In genomic region chr17:85684436-85684835, GRCm38 (mm10) we compare ENCODE assay signal across 11 mouse cellular contexts. TPM values are rescaled to one million over a fixed set of nuclear protein-coding genes. Genes with fewer than 3 reads are reported as not detected.
DNase-seq lines count a peak whose midpoint lies in the region; ATAC-seq lines count a peak whose summit lies in the region.
"Not testable (repeated sequence)": the region's sequence is repeated elsewhere in the genome, so short reads cannot be mapped to it uniquely, and the experiment has no call there.
"Had no signal": no experiment of that assay in that cellular context is flagged by ENCODE, and none has a peak within 500 bp of the region (broad histone marks: within the 10 kb centered on the region; RNA-seq: fewer than 3 reads in every experiment).

No protein-coding gene starts in this region.

- peak; percentile 7 for DNase-seq in ZHBTc4 (ENCODE audit: low read depth, low spot score)
- DNase-seq in embryonic facial prominence, embryonic 10.5 days (ENCODE audit: low spot score); limb, embryonic 11.5 days (ENCODE audit: low spot score); liver, embryonic 11.5 days (ENCODE audit: low spot score): not testable (repeated sequence)
- DNase-seq in forelimb bud, embryonic 11.5 days (ENCODE audit: low read depth, low spot score) = peak; percentile 14

- peak overlapping the region; percentile 70 for H3K4me3 ChIP-seq in embryonic facial prominence, embryonic 10.5 days
- peak overlapping the region; percentile 57 for H3K4me3 ChIP-seq in embryonic facial prominence, embryonic 15.5 days (replicated peaks)
- peak overlapping the region; percentile 27 for H3K4me3 ChIP-seq in hindbrain, embryonic 12.5 days
- peak overlapping the region; percentile 47; the same call in 1 of the 2 replicates for H3K4me3 ChIP-seq in limb, embryonic 11.5 days (ENCODE audit: low read depth, low read length)
- not testable (repeated sequence) for H3K4me3 ChIP-seq in liver, embryonic 11.5 days (ENCODE audit: low read depth, low read length)
- H3K4me3 ChIP-seq in stomach, embryonic 16.5 days (replicated peaks; ENCODE audit: low read length) = peak overlapping the region; percentile 58

- ATAC-seq in embryonic facial prominence, embryonic 15.5 days (ENCODE audit: insufficient number of reproducible peaks, low FRiP score, low TSS enrichment, low read depth); hindbrain, embryonic 12.5 days (ENCODE audit: low FRiP score); limb, embryonic 11.5 days (ENCODE audit: insufficient number of reproducible peaks, low FRiP score, low TSS enrichment, low read depth); liver, embryonic 11.5 days (replicated peaks; ENCODE audit: low FRiP score); stomach, embryonic 16.5 days (ENCODE audit: insufficient read depth, low FRiP score): not testable (repeated sequence)

- not testable (repeated sequence) for H3K9ac ChIP-seq in embryonic facial prominence, embryonic 15.5 days; limb, embryonic 11.5 days (ENCODE audit: low read length); liver, embryonic 11.5 days (ENCODE audit: low read depth, low read length)
- peak overlapping the region; percentile 67 for H3K9ac ChIP-seq in hindbrain, embryonic 12.5 days
- peak overlapping the region; percentile 35; the same call in 1 of the 2 replicates for H3K9ac ChIP-seq in stomach, embryonic 16.5 days (ENCODE audit: low read length)

- H3K4me2 ChIP-seq in embryonic facial prominence, embryonic 15.5 days (replicated peaks) = peak overlapping the region; percentile 88
- H3K4me2 ChIP-seq in hindbrain, embryonic 12.5 days (replicated peaks) = peak overlapping the region; percentile 62
- H3K4me2 ChIP-seq in limb, embryonic 11.5 days (ENCODE audit: low read depth, severe bottlenecking) = peak overlapping the region; percentile 72; the same call in 1 of the 2 replicates
- H3K4me2 ChIP-seq in liver, embryonic 11.5 days = peak overlapping the region; percentile 10; the same call in 1 of the 2 replicates
- H3K4me2 ChIP-seq in stomach, embryonic 16.5 days (ENCODE audit: low read depth, low read length) = peak overlapping the region; percentile 36

- H3K36me3 ChIP-seq in embryonic facial prominence, embryonic 10.5 days (replicated peaks) = peaks cover 21% of the 10 kb centered on the region
- H3K36me3 ChIP-seq in embryonic facial prominence, embryonic 15.5 days; hindbrain, embryonic 12.5 days; limb, embryonic 11.5 days (ENCODE audit: control insufficient read depth, insufficient read depth, low read length); liver, embryonic 11.5 days (ENCODE audit: control insufficient read depth, insufficient read depth, low read length); stomach, embryonic 16.5 days (ENCODE audit: control insufficient read depth, insufficient read depth, low read length): not testable (repeated sequence)

- H3K27me3 ChIP-seq in embryonic facial prominence, embryonic 10.5 days (replicated peaks; ENCODE audit: low read depth, poor library complexity, severe bottlenecking) = peaks cover 98% of the 10 kb centered on the region
- peaks cover 86% of the 10 kb centered on the region for H3K27me3 ChIP-seq in embryonic facial prominence, embryonic 15.5 days
- peaks cover 96% of the 10 kb centered on the region for H3K27me3 ChIP-seq in hindbrain, embryonic 12.5 days
- H3K27me3 ChIP-seq in limb, embryonic 11.5 days (ENCODE audit: control insufficient read depth, insufficient read depth, low read length) = peaks cover 84% of the 10 kb centered on the region
- H3K27me3 ChIP-seq in liver, embryonic 11.5 days (replicated peaks; ENCODE audit: control insufficient read depth, insufficient read depth, low read length) = peaks cover 99% of the 10 kb centered on the region
- H3K27me3 ChIP-seq in stomach, embryonic 16.5 days (ENCODE audit: control insufficient read depth, insufficient read depth, low read length) = peaks cover 84% of the 10 kb centered on the region

- 2% methylated on average over 6 of the region's 6 CpGs for WGBS in embryonic facial prominence, embryonic 10.5 days
- 12% methylated on average over 6 of the region's 6 CpGs for WGBS in embryonic facial prominence, embryonic 15.5 days
- under 1% methylated on average over 6 of the region's 6 CpGs for WGBS in hindbrain, embryonic 12.5 days
- WGBS in limb, embryonic 11.5 days = 2% methylated on average over 6 of the region's 6 CpGs
- 6% methylated on average over 6 of the region's 6 CpGs for WGBS in liver, embryonic 11.5 days
- WGBS in stomach, embryonic 16.5 days = 15% methylated on average over 6 of the region's 6 CpGs

- H3K27ac ChIP-seq in embryonic facial prominence, embryonic 10.5 days (replicated peaks) = peak overlapping the region; percentile 89
- not testable (repeated sequence) for H3K27ac ChIP-seq in embryonic facial prominence, embryonic 15.5 days (replicated peaks); hindbrain, embryonic 12.5 days; limb, embryonic 11.5 days (replicated peaks; ENCODE audit: low read depth, low read length); liver, embryonic 11.5 days (ENCODE audit: low read depth, low read length); stomach, embryonic 16.5 days (ENCODE audit: low read length)

- H3K9me3 ChIP-seq in embryonic facial prominence, embryonic 10.5 days; embryonic facial prominence, embryonic 15.5 days (replicated peaks); hindbrain, embryonic 12.5 days (replicated peaks); limb, embryonic 11.5 days (ENCODE audit: control insufficient read depth, low read length); liver, embryonic 11.5 days (ENCODE audit: control insufficient read depth, low read length); stomach, embryonic 16.5 days (replicated peaks; ENCODE audit: control insufficient read depth, low read length): not testable (repeated sequence)

- H3K4me1 ChIP-seq in embryonic facial prominence, embryonic 10.5 days = peaks cover 81% of the 10 kb centered on the region
- H3K4me1 ChIP-seq in embryonic facial prominence, embryonic 15.5 days = peaks cover 42% of the 10 kb centered on the region
- H3K4me1 ChIP-seq in hindbrain, embryonic 12.5 days = peaks cover 37% of the 10 kb centered on the region
- H3K4me1 ChIP-seq in limb, embryonic 11.5 days (ENCODE audit: control insufficient read depth, insufficient read depth, low read length) = peaks cover 20% of the 10 kb centered on the region
- not testable (repeated sequence) for H3K4me1 ChIP-seq in liver, embryonic 11.5 days (replicated peaks; ENCODE audit: control insufficient read depth, insufficient read depth, low read length)
- peaks cover 15% of the 10 kb centered on the region for H3K4me1 ChIP-seq in stomach, embryonic 16.5 days (ENCODE audit: control insufficient read depth, insufficient read depth, low read length)

RNA-seq across cellular contexts. Expression of gene Six2, which starts 3.6 kb away (rescaled TPM):
- 10.1 and 15.6 TPM in 2 replicates for polyA plus RNA-seq in embryonic facial prominence, embryonic 10.5 days (2016; fragmentation: Nextera tagmentation; extraction: Ambion mirVana)
- 8.2 and 10.7 TPM in 2 replicates for polyA plus RNA-seq in embryonic facial prominence, embryonic 15.5 days (2015; fragmentation: Nextera tagmentation; extraction: Ambion mirVana)
- 12.5 and 15.3 TPM in 2 replicates for polyA plus RNA-seq in hindbrain, embryonic 12.5 days (2016; fragmentation: Nextera tagmentation; extraction: Ambion mirVana)
- polyA plus RNA-seq in limb, embryonic 11.5 days (2014; fragmentation: Nextera tagmentation; extraction: Ambion mirVana) = 7.8 and 8.4 TPM in 2 replicates
- polyA plus RNA-seq in liver, embryonic 11.5 days (2014; fragmentation: Nextera tagmentation; extraction: Ambion mirVana) = 0.69 and 1.0 TPM in 2 replicates
- polyA plus RNA-seq in stomach, embryonic 16.5 days (2015; fragmentation: Nextera tagmentation; extraction: Ambion mirVana) = 2.6 and 3.4 TPM in 2 replicates
- polyA plus RNA-seq: liver, postnatal 0 days; myocyte; Patski had no signal

Comparison
In these comparisons a context has a peak if more than half of its experiments do, and no peak if none do; other contexts are left out.
1. H3K4me2 ChIP-seq: peak in every context shown above with its lines; median percentile 88 in embryonic facial prominence, embryonic 15.5 days; 72 in limb, embryonic 11.5 days; 62 in hindbrain, embryonic 12.5 days; 36 in stomach, embryonic 16.5 days; 10 in liver, embryonic 11.5 days.